Mouse (Mus musculus): Measurements from ENCODE around the gene Olfr250.
"Not testable (repeated sequence)": the region's sequence is repeated elsewhere in the genome, so short reads cannot be mapped to it uniquely, and the experiment has no call there.

GRCm38 (mm10) chr9:38413502-38413901 is 46.8 kb downstream of the Olfr250 start:
- not testable (repeated sequence) for TF ChIP-seq CTCF (IDR thresholded peaks at IDR 0.05; ENCODE audit: low read depth, low read length); POLR2A (IDR thresholded peaks at IDR 0.05; ENCODE audit: extremely low read depth, insufficient read depth, low read length)

Measured in liver, adult 2 months (tissue).